Mouse (Mus musculus) intestine, embryonic 15.5 days (tissue): Measurements from ENCODE around the gene Vmn1r104. TPM values are rescaled to one million over a fixed set of nuclear protein-coding genes. Genes with fewer than 3 reads are reported as not detected.
"Not testable (repeated sequence)": the region's sequence is repeated elsewhere in the genome, so short reads cannot be mapped to it uniquely, and the experiment has no call there.

Experiments used
- ATAC-seq: fragments of 200-750 bp; cut with Nextera tagmentation; 2 replicates; pipeline ENCODE4 v1.8.0; 2017; ENCODE audit warnings: moderate TSS enrichment, moderate library complexity
- H3K27ac ChIP-seq: fragments of 300-500 bp; sonication (generic); 2 replicates; pipeline ENCODE4 v1.5.1; 2015; ENCODE audit warnings: mild to moderate bottlenecking, inconsistent platforms
- H3K27me3 ChIP-seq: fragments of 300-500 bp; sonication (generic); replicated peaks from 2 replicates; pipeline ENCODE4 v1.6.1; 2015; ENCODE audit warnings: inconsistent platforms
- H3K36me3 ChIP-seq: fragments of 300-500 bp; sonication (generic); 2 replicates; pipeline ENCODE4 v1.6.1; 2015; ENCODE audit warnings: inconsistent platforms
- H3K4me1 ChIP-seq: fragments of 300-500 bp; sonication (generic); replicated peaks from 2 replicates; pipeline ENCODE4 v1.6.1; 2015; ENCODE audit warnings: inconsistent platforms
- H3K4me2 ChIP-seq: fragments of 300-500 bp; sonication (generic); replicated peaks from 2 replicates; pipeline ENCODE4 v1.6.1; 2015; ENCODE audit warnings: mild to moderate bottlenecking, inconsistent platforms
- H3K4me3 ChIP-seq: fragments of 300-500 bp; sonication (generic); replicated peaks from 2 replicates; pipeline ENCODE4 v1.5.1; 2015; ENCODE audit warnings: inconsistent platforms
- H3K9ac ChIP-seq: fragments of 300-500 bp; sonication (generic); 2 replicates; pipeline ENCODE4 v1.6.1; 2015; ENCODE audit warnings: inconsistent platforms
- H3K9me3 ChIP-seq: fragments of 300-500 bp; sonication (generic); 2 replicates; pipeline ENCODE4 v1.6.1; 2016; ENCODE audit warnings: inconsistent platforms
- WGBS: fragments of 180-500 bp; shearing (Covaris S2); methylation state at CpG from one replicate; pipeline ENCODE4 v1.1.7; 2015; 5-methylcytosine and 5-hydroxymethylcytosine counted together
- polyA plus RNA-seq: library from polyadenylated mRNA; unstranded; fragments of >200 nt; fragmentation: Nextera tagmentation; extraction: Ambion mirVana; gene quantifications from 2 replicates; pipeline ENCODE4 v1.2.1, GENCODE M21; 2015

The Vmn1r104 gene
- polyA plus RNA-seq: not detected in 2 replicates

GRCm38 (mm10) chr7:20533537-20533936 is at the start of gene Vmn1r104:
Vmn1r104 (plus strand) TSS chr7:20533837.
- H3K27me3 ChIP-seq, H3K4me1 ChIP-seq, H3K9me3 ChIP-seq, H3K9ac ChIP-seq, H3K27ac ChIP-seq, H3K4me2 ChIP-seq, H3K36me3 ChIP-seq, H3K4me3 ChIP-seq, ATAC-seq: not testable (repeated sequence)
- no CpG with 5 or more reads among the region's 3 CpGs for WGBS

GRCm38 (mm10) chr7:20510434-20510833 is 23.2 kb upstream of the Vmn1r104 start, which contains the start of gene Vmn1r103:
Vmn1r103 (minus strand) TSS chr7:20510534.
- no CpG with 5 or more reads among the region's 3 CpGs for WGBS
- not testable (repeated sequence) for H3K4me3 ChIP-seq

DNA sequence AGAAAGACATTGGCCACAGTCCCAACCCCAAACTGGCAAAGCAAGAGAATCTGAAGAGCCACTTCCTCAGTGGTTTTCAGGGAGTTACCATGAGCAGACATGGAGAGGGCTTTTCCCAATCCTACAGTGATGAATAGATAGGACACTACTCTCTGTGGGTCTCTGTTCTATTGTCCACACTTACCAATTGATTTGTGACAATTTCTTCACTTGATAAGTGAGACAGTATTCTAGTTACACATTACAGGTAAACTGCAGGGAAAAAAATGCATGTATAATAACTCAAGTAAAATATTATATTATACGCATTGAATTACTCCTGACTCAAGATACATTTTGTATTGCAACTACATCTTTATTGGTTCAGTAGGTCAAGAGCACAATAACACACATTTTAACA is 12.0 kb downstream of the Vmn1r104 start, which contains the start of gene Gm5726:
Gene Gm5726, minus strand, starts transcription at position 101 of the 400 bp plus-strand sequence.
- not testable (repeated sequence) for H3K9ac ChIP-seq, H3K4me3 ChIP-seq, H3K4me2 ChIP-seq, H3K9me3 ChIP-seq, H3K27ac ChIP-seq, H3K36me3 ChIP-seq, H3K27me3 ChIP-seq, ATAC-seq, H3K4me1 ChIP-seq
- WGBS: no CpG with 5 or more reads among the region's 1 CpGs

More at GRCm38 (mm10) chr7:20510434-20510833, 23.2 kb upstream of the Vmn1r104 start, which contains the start of gene Vmn1r103:
- H3K4me1 ChIP-seq, H3K27me3 ChIP-seq, H3K9ac ChIP-seq, H3K36me3 ChIP-seq, H3K4me2 ChIP-seq, ATAC-seq, H3K27ac ChIP-seq, H3K9me3 ChIP-seq: not testable (repeated sequence)

DNA sequence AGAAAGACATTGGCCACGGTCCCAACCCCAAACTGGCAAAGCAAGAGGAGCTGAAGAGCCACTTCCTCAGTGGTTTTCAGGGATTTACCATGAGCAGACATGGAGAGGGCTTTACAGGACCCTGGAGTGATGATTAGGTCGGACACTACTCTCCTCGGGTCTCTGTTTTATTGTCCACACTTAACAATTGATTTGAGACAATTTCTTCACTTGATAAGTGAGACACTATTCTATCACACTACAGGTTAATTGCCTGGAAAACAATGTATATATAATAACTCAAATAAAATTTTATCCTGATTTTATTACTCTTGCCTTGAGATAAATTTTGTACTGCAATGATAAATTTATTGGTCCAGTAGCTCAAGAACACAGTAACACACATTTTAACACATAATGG is 42.5 kb downstream of the Vmn1r104 start, which contains the start of gene Gm4141:
Gene Gm4141, minus strand, starts transcription at position 101 of the 400 bp plus-strand sequence.
- not testable (repeated sequence) for H3K4me3 ChIP-seq, H3K9ac ChIP-seq, H3K4me2 ChIP-seq, H3K27ac ChIP-seq, ATAC-seq, H3K36me3 ChIP-seq, H3K4me1 ChIP-seq, H3K27me3 ChIP-seq, H3K9me3 ChIP-seq
- no CpG with 5 or more reads among the region's 3 CpGs for WGBS

Other genes starting within 250 kb of the Vmn1r104 start
- gene Gm4133, start 199.8 kb upstream of the Vmn1r104 start, polyA plus RNA-seq: not detected in 2 replicates
- not detected in 2 replicates for gene Gm5728, start 158.4 kb upstream of the Vmn1r104 start, polyA plus RNA-seq
- not detected in 2 replicates for gene Vmn1r100, start 115.9 kb upstream of the Vmn1r104 start, polyA plus RNA-seq
- not detected in 2 replicates for gene Vmn1r101, start 91.2 kb upstream of the Vmn1r104 start, polyA plus RNA-seq
- not detected in 2 replicates for gene Gm10670, start 58.9 kb upstream of the Vmn1r104 start, polyA plus RNA-seq
- not detected in 2 replicates for gene Vmn1r103, start 23.3 kb upstream of the Vmn1r104 start, polyA plus RNA-seq
- gene Gm5726, start 11.9 kb downstream of the Vmn1r104 start, polyA plus RNA-seq: not detected in 2 replicates
- gene Gm4141, start 42.4 kb downstream of the Vmn1r104 start, polyA plus RNA-seq: not detected in 2 replicates
- not detected in 2 replicates for gene Gm4513, start 65.2 kb downstream of the Vmn1r104 start, polyA plus RNA-seq
- gene Vmn1r107, start 135.1 kb downstream of the Vmn1r104 start, polyA plus RNA-seq: not detected in 2 replicates
- gene Vmn1r111, start 169.4 kb downstream of the Vmn1r104 start, polyA plus RNA-seq: not detected in 2 replicates
- gene Gm10668, start 196.8 kb downstream of the Vmn1r104 start, polyA plus RNA-seq: not detected in 2 replicates
- not detected in 2 replicates for gene Vmn1r112, start 237.3 kb downstream of the Vmn1r104 start, polyA plus RNA-seq